Mouse (Mus musculus): ENCODE measurements around the gene Nxpe3.

- no peak for TF ChIP-seq CTCF (IDR thresholded peaks at IDR 0.05; ENCODE audit: low read depth, low read length)
- TF ChIP-seq POLR2A (IDR thresholded peaks at IDR 0.05; ENCODE audit: extremely low read depth, insufficient read depth, low read length), result no peak
Measured at GRCm38 (mm10) chr16:55901839-55902756, 7.0 kb upstream of the Nxpe3 start.

Data from liver, adult 2 months (tissue).